Comparison of ENCODE assay signal across 14 mouse cellular contexts in the genomic region with DNA sequence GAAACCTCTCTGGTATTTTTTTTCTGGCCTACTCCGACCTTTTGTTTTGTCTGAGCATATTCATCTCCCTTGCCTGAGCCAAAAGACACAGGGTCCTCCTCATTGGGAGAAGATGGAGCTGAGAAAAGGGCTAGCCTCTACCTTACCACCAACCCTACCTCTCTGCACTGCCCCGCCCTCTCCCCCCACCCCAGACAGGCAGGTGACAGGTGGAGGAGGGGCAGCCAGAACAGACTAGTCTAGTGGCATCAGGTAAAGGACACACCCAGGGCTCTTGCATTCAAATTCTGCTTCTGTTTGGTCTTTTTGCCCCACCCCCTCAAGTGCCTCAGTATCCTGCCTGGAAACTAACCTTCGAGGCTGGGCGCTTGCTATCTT. TPM values are rescaled to one million over a fixed set of nuclear protein-coding genes. Genes with fewer than 3 reads are reported as not detected.
DNase-seq lines count a peak whose midpoint lies in the region; ATAC-seq and TF ChIP-seq lines count a peak whose summit lies in the region.
"Had no signal": no experiment of that assay in that cellular context is flagged by ENCODE, and none has a peak within 500 bp of the region (broad histone marks: within the 10 kb centered on the region; RNA-seq: fewer than 3 reads in every experiment).

No protein-coding gene starts in this region.

- no peak overlapping the region for H3K9ac ChIP-seq in kidney, postnatal 0 days (ENCODE audit: low read depth, low read length)
- no peak overlapping the region for H3K9ac ChIP-seq in intestine, embryonic 16.5 days (ENCODE audit: low read depth, low read length)
- H3K9ac ChIP-seq: forebrain, embryonic 15.5 days had no signal

- peaks cover 51% of the 10 kb centered on the region for H3K27me3 ChIP-seq in kidney, postnatal 0 days (ENCODE audit: insufficient read depth, low read length)
- peaks cover 10% of the 10 kb centered on the region; the same call in 1 of the 2 replicates for H3K27me3 ChIP-seq in intestine, embryonic 16.5 days (replicated peaks; ENCODE audit: control insufficient read depth, insufficient read depth, low read length)

- DNase-seq in adrenal gland, postnatal 10 days, result peak; percentile 56
- no peak for DNase-seq in adrenal gland, postnatal 4 days (ENCODE audit: low spot score in 2 of 2)
- DNase-seq in kidney, postnatal 0 days (ENCODE audit: low spot score), result no peak
- no peak for DNase-seq in kidney, postnatal 4 days
- DNase-seq in ES-CJ7 (ENCODE audit: low read depth, low spot score), result peak; percentile 96
- DNase-seq in embryo, embryonic 11 days, result no peak
- DNase-seq: cerebellum, adult 11 months; heart, postnatal 14 days; kidney, adult 2 months; spleen, adult 18-20 months had no signal

- H3K9me3 ChIP-seq in kidney, postnatal 0 days (replicated peaks; ENCODE audit: low read length), result no peaks in the 10 kb centered on the region
- no peaks in the 10 kb centered on the region for H3K9me3 ChIP-seq in intestine, embryonic 16.5 days (ENCODE audit: control insufficient read depth, low read length)
- H3K9me3 ChIP-seq: forebrain, embryonic 15.5 days; megakaryocyte, embryonic 14.5 days had no signal

- TF ChIP-seq CTCF in kidney, postnatal 0 days (IDR thresholded peaks at IDR 0.05; ENCODE audit: low read depth), result no peak

- 37% methylated on average over 4 of the region's 4 CpGs for WGBS in kidney, postnatal 0 days
- WGBS in intestine, embryonic 16.5 days, result 54% methylated on average over 4 of the region's 4 CpGs

- H3K4me2 ChIP-seq in kidney, postnatal 0 days (ENCODE audit: low read length), result peak overlapping the region; percentile 43
- peak overlapping the region; percentile 21; the same call in 1 of the 2 replicates for H3K4me2 ChIP-seq in intestine, embryonic 16.5 days (ENCODE audit: low read depth, low read length)
- H3K4me2 ChIP-seq: forebrain, embryonic 15.5 days had no signal

- ATAC-seq in kidney, postnatal 0 days (replicated peaks; ENCODE audit: low FRiP score, low read depth), result no peak
- ATAC-seq in intestine, embryonic 16.5 days, result no peak
- ATAC-seq in CD4-positive, CD25-positive, alpha-beta regulatory T cell, adult 4 months, result no peak
- ATAC-seq: forebrain, embryonic 15.5 days had no signal

- H3K27ac ChIP-seq in kidney, postnatal 0 days, result no peak overlapping the region
- no peak overlapping the region for H3K27ac ChIP-seq in intestine, embryonic 16.5 days (ENCODE audit: low read length)
- H3K27ac ChIP-seq: forebrain, embryonic 15.5 days had no signal

- H3K4me1 ChIP-seq in kidney, postnatal 0 days (replicated peaks; ENCODE audit: insufficient read depth, low read length), result 0 out of 2 replicates have a peak, but pooled peaks cover 2% of the 10 kb centered on the region
- peaks cover 27% of the 10 kb centered on the region for H3K4me1 ChIP-seq in intestine, embryonic 16.5 days (ENCODE audit: control insufficient read depth, insufficient read depth, low read length)

- peaks cover 5% of the 10 kb centered on the region; the same call in 1 of the 2 replicates for H3K36me3 ChIP-seq in kidney, postnatal 0 days (ENCODE audit: insufficient read depth, low read length)
- peaks cover 10% of the 10 kb centered on the region for H3K36me3 ChIP-seq in intestine, embryonic 16.5 days (ENCODE audit: control insufficient read depth, insufficient read depth, low read length)
- H3K36me3 ChIP-seq: forebrain, embryonic 15.5 days had no signal

- no peak overlapping the region for H3K4me3 ChIP-seq in kidney, postnatal 0 days (replicated peaks; ENCODE audit: low read depth, low read length)
- peak overlapping the region; percentile 15 for H3K4me3 ChIP-seq in intestine, embryonic 16.5 days (ENCODE audit: low read length)
- H3K4me3 ChIP-seq: forebrain, embryonic 15.5 days; megakaryocyte, embryonic 14.5 days had no signal

RNA-seq across cellular contexts. Expression of gene Tbx3, which starts 11.4 kb away (rescaled TPM):
- total RNA-seq in adrenal gland, postnatal 10 days (2021), result 100 to 1,000 TPM; 136 to 142 TPM
- 100 to 1,000 TPM; 179 to 231 TPM for total RNA-seq in adrenal gland, postnatal 4 days (2021)
- polyA plus RNA-seq in kidney, postnatal 0 days (2015; fragmentation: Nextera tagmentation; extraction: Ambion mirVana), result 32.9 and 36.8 TPM in 2 replicates
- polyA plus RNA-seq in intestine, embryonic 16.5 days (2015; fragmentation: Nextera tagmentation; extraction: Ambion mirVana), result 37.5 and 44.6 TPM in 2 replicates
- polyA plus RNA-seq in CD4-positive, CD25-positive, alpha-beta regulatory T cell, adult 4 months (2017; shearing (Covaris generic)), result under 1 TPM in 1 of 2 experiments, not detected in 1; 0.28 TPM

Comparison
In these comparisons a context has a peak if more than half of its experiments do, and no peak if none do; other contexts are left out.
1. DNase-seq: peak in adrenal gland, postnatal 10 days (single experiment) and ES-CJ7 (single experiment); none in adrenal gland, postnatal 4 days (0 of 2), kidney, postnatal 0 days (single experiment), kidney, postnatal 4 days (0 of 2) and embryo, embryonic 11 days (single experiment).
2. RNA of gene Tbx3, which starts 11.4 kb away (polyA plus RNA-seq): 37.5 to 44.6 TPM in intestine, embryonic 16.5 days and 32.9 to 36.8 TPM in kidney, postnatal 0 days; 0.28 TPM in CD4-positive, CD25-positive, alpha-beta regulatory T cell, adult 4 months; every median in the first group is over 10 times any median in the second.